Mouse (Mus musculus) neural tube, embryonic 11.5 days (tissue): ENCODE data around the gene Spred2. TPM values are rescaled to one million over a fixed set of nuclear protein-coding genes. Genes with fewer than 3 reads are reported as not detected.
A peak's percentile ranks its signal among the peaks of the same experiment; 100 is the strongest.

Experiments used
- ATAC-seq: fragments of 200-750 bp; cut with Nextera tagmentation; 2 replicates; pipeline ENCODE4 v1.8.0; 2017; ENCODE audit warnings: moderate number of reproducible peaks, mild to moderate bottlenecking, moderate TSS enrichment, moderate library complexity; ENCODE audit not compliant: insufficient read depth, low FRiP score, low TSS enrichment
- DNase-seq: peaks from one replicate; pipeline ENCODE4 v3.0.0-alpha.2; 2015; ENCODE audit warnings: low spot score
- H3K27ac ChIP-seq: fragments of 300-500 bp; sonication (generic); 2 replicates; pipeline ENCODE4 v1.5.1; 2014; ENCODE audit warnings: low read depth, mild to moderate bottlenecking, low read length
- H3K27me3 ChIP-seq: fragments of 300-500 bp; sonication (generic); 2 replicates; pipeline ENCODE4 v1.6.1; 2014; ENCODE audit warnings: mild to moderate bottlenecking, low read length, mixed read lengths; ENCODE audit not compliant: control insufficient read depth, insufficient read depth
- H3K36me3 ChIP-seq: fragments of 300-500 bp; sonication (generic); 2 replicates; pipeline ENCODE4 v1.6.1; 2014; ENCODE audit warnings: mild to moderate bottlenecking, low read length, moderate library complexity, mixed read lengths; ENCODE audit not compliant: control insufficient read depth, insufficient read depth
- H3K4me1 ChIP-seq: fragments of 300-500 bp; sonication (generic); 2 replicates; pipeline ENCODE4 v1.6.1; 2014; ENCODE audit warnings: low read length, mixed read lengths; ENCODE audit not compliant: control insufficient read depth, insufficient read depth
- H3K4me2 ChIP-seq: fragments of 300-500 bp; sonication (generic); 2 replicates; pipeline ENCODE4 v1.6.1; 2014; ENCODE audit warnings: low read depth, mild to moderate bottlenecking, moderate library complexity
- H3K4me3 ChIP-seq: fragments of 300-500 bp; sonication (generic); 2 replicates; pipeline ENCODE4 v1.5.1; 2014; ENCODE audit warnings: low read depth, low read length
- H3K9ac ChIP-seq: fragments of 300-500 bp; sonication (generic); 2 replicates; pipeline ENCODE4 v1.6.1; 2014; ENCODE audit warnings: mild to moderate bottlenecking, low read length
- H3K9me3 ChIP-seq: fragments of 300-500 bp; sonication (generic); 2 replicates; pipeline ENCODE4 v1.6.1; 2016; ENCODE audit warnings: low read length; ENCODE audit not compliant: control insufficient read depth
- WGBS: fragments of 180-500 bp; shearing (Covaris S2); extraction: QIAGEN DNeasy Blood & Tissue Kit; methylation state at CpG from one replicate; pipeline ENCODE4 v1.1.7; 2014; 5-methylcytosine and 5-hydroxymethylcytosine counted together
- polyA plus RNA-seq: library from polyadenylated mRNA; unstranded; fragments of >200 nt; fragmentation: Nextera tagmentation; extraction: Ambion mirVana; gene quantifications from 2 replicates; pipeline ENCODE4 v1.2.1, GENCODE M21; 2014

The Spred2 gene
- polyA plus RNA-seq, 1 experiment from 2014 or later, result 6.2 TPM

GRCm38 (mm10) chr11:19919785-19920671 is 4.1 kb upstream of the Spred2 start:
- Histone ChIP-seq H3K4me3 (peak overlapping the region; percentile 60), H3K27ac (peak overlapping the region; percentile 73), H3K4me1 (peaks cover 2% of the 10 kb centered on the region; the same call in 1 of the 2 replicates), H3K9ac (peak overlapping the region; percentile 73), H3K4me2 (peak overlapping the region; percentile 74), H3K36me3 (no peaks in the 10 kb centered on the region), H3K9me3 (no peaks in the 10 kb centered on the region), H3K27me3 (no peaks in the 10 kb centered on the region)
- DNase-seq (peak; percentile 91), ATAC-seq (peak; percentile 74)
- WGBS, result under 1% methylated on average over 70 of the region's 70 CpGs

DNA sequence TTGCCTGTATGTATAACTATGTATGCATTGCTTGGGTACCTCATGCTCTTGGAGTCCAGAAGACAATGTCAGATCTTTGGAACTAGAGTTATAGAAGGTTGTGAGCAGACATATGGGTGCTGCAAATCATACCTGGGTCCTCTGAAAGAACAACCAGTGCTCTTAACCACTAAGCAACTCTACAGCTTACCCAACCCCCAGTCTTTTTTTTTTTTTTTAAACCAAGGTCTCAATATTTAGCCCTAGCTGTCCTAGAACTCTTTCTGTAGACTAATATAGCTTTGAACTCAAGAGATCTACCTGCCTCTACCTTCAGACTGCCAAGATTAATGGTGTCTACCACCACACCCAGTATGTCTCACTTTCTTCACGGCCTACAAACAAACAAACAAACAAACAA is 2.5 kb upstream of the Spred2 start:
- H3K27me3 ChIP-seq, result no peaks in the 10 kb centered on the region
- H3K36me3 ChIP-seq, result no peaks in the 10 kb centered on the region
- no peaks in the 10 kb centered on the region for H3K9me3 ChIP-seq
- H3K9ac ChIP-seq, result no peak overlapping the region
- H3K4me2 ChIP-seq, result no peak overlapping the region
- DNase-seq (no peak), ATAC-seq (no peak)
- peaks cover 9% of the 10 kb centered on the region for H3K4me1 ChIP-seq
- no peak overlapping the region for H3K4me3 ChIP-seq
- WGBS, result 73% methylated on average over 1 of the region's 1 CpGs
- no peak overlapping the region for H3K27ac ChIP-seq

- Histone ChIP-seq H3K4me2 (no peak overlapping the region), H3K9me3 (no peaks in the 10 kb centered on the region), H3K4me3 (no peak overlapping the region), H3K9ac (no peak overlapping the region), H3K4me1 (peaks cover 9% of the 10 kb centered on the region), H3K27me3 (no peaks in the 10 kb centered on the region), H3K27ac (no peak overlapping the region), H3K36me3 (no peaks in the 10 kb centered on the region)
- WGBS, result 93% methylated on average over 4 of the region's 4 CpGs
- no peak for DNase-seq
- no peak for ATAC-seq
Measured at GRCm38 (mm10) chr11:19922208-19922607, 2.0 kb upstream of the Spred2 start.

DNA sequence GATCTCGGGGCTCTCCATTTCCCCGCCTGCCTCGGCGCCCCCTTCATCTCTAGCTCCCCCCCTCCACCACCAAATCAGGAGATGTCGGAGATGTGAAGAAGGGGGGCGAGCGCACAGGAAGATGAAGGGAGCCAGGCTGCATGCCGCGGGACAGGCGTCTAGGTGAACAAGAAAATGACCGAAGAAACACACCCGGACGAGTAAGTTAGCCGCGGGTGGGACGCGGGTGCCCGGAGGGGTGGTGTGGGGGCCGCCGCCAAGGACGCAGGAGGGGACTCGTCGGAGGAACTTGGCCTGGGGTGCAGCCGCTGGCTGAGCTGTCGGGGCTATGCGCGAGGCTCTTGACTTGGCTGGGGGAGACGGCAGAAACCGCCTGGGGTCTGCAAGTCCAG is 578 bp downstream of the Spred2 start:
- 2% methylated on average over 29 of the region's 29 CpGs for WGBS
- no peaks in the 10 kb centered on the region for H3K27me3 ChIP-seq
- H3K4me3 ChIP-seq, result peak overlapping the region; percentile 90
- H3K36me3 ChIP-seq, result no peaks in the 10 kb centered on the region
- peak overlapping the region; percentile 92 for H3K27ac ChIP-seq
- no peak for DNase-seq
- H3K4me2 ChIP-seq, result peak overlapping the region; percentile 69
- peaks cover 9% of the 10 kb centered on the region for H3K4me1 ChIP-seq
- peak; percentile 13; the same call in 1 of the 2 replicates for ATAC-seq
- H3K9ac ChIP-seq, result peak overlapping the region; percentile 94
- H3K9me3 ChIP-seq, result no peaks in the 10 kb centered on the region

DNA sequence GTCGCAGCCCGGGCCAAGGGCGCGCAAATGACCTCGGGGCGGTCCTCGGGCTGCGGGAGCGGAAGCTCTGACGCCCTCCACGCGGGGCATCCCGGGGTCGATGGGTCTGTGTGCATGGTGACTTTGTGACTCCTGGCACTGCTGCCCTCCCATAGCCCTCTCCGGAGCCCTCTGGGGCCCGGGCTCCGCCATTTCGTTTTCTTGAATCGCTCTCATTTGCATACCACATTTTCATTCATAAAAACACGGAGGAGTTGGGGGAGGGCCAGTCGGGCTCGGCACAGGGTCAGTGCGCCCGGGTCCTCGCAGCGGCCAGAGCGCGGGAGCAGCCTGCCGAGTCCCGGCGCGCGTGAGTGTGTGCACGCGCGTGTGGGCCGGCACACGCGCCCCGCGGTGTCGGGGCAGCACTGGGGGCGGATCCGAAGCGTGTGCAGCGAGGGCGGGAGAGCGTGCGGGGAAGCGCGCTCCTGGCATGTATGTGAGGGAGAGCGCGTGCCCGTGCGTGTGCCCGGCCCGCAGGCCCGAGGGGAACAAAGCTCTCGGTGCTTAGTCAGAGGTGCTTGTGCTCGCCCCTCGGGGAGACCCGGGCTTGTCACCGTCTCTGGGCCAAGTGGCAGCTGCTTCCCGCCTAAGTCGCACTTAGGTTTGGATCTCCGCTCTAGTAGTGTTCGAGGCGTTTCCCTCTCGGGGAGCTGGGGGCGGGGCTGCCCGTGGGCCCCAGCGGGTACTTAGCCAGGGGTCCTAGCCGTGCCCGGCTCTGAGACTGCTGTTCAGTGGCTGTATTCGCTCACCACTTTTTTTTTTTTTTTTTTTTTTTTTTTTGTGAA is 1.2 kb downstream of the Spred2 start:
- peak; percentile 66 for ATAC-seq
- peaks cover 9% of the 10 kb centered on the region for H3K4me1 ChIP-seq

DNA sequence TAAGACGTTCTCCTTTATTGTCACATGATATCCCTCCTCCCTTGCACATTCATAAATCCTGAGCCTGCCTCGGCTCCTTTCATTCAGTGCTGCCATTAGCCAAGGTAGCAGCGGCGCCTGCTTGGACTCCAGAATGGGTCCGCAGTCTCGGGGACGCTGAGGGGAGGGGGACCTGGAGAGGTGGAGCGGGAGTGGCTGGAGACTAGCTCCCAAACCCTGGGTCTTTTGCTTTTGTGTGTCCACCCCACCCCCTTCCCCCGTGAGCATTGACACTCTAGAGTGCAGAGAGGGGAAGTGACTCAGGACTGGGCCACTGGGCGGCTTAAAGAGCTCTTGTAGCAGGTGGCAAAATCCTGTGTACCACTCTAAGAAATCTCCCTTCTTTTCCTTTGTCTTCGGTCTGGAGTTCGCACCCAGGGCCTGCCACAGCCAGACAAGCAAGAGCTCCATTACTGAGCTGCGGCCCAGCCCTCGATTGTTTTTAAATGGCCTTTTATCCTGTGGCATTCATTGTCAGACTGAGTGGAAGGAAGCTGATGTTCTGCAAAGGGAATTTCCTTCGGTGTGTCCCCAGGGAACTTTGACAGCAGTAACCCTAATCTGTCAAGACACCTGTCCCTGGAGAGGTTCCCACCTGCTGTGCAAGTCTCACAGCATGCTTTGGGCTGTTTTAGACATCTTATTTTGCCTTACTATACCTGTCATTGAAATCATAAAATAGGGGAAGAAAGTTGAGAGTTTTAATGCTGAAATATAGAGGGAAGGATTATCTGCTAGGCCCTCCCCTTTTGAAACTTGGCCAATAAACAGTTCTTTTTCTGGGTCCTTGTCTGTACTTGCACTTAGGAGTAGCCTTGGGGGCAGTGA is 2.0 kb downstream of the Spred2 start:
- WGBS, result 4% methylated on average over 15 of the region's 15 CpGs
- Histone ChIP-seq H3K9ac (peak overlapping the region; percentile 94), H3K4me1 (peaks cover 9% of the 10 kb centered on the region), H3K36me3 (no peaks in the 10 kb centered on the region), H3K4me2 (peak overlapping the region; percentile 69), H3K9me3 (no peaks in the 10 kb centered on the region), H3K4me3 (peak overlapping the region; percentile 90), H3K27ac (peak overlapping the region; percentile 92), H3K27me3 (no peaks in the 10 kb centered on the region)
- peak; percentile 54 for ATAC-seq
- peak; percentile 79 for DNase-seq

More for the DNA sequence above, 1.2 kb downstream of the Spred2 start:
- H3K4me2 ChIP-seq, result peak overlapping the region; percentile 69
- H3K4me3 ChIP-seq, result peak overlapping the region; percentile 90
- H3K9ac ChIP-seq, result peak overlapping the region; percentile 94
- peak overlapping the region; percentile 92 for H3K27ac ChIP-seq
- 0% methylated on average over 73 of the region's 75 CpGs for WGBS
- H3K9me3 ChIP-seq, result no peaks in the 10 kb centered on the region
- H3K36me3 ChIP-seq, result no peaks in the 10 kb centered on the region
- peak; percentile 87 for DNase-seq
- no peaks in the 10 kb centered on the region for H3K27me3 ChIP-seq

GRCm38 (mm10) chr11:19926843-19927120 is 2.6 kb downstream of the Spred2 start:
- Histone ChIP-seq H3K27me3 (no peaks in the 10 kb centered on the region), H3K36me3 (no peaks in the 10 kb centered on the region), H3K4me2 (no peak overlapping the region; the same call in 1 of the 2 replicates), H3K4me1 (peaks cover 9% of the 10 kb centered on the region), H3K27ac (no peak overlapping the region), H3K9ac (no peak overlapping the region), H3K9me3 (no peaks in the 10 kb centered on the region), H3K4me3 (0 out of 2 replicates have a peak overlapping the region, but pooled peaks have one; percentile 0)
- ATAC-seq (no peak), DNase-seq (no peak)
- WGBS, result 70% methylated on average over 2 of the region's 2 CpGs

DNA sequence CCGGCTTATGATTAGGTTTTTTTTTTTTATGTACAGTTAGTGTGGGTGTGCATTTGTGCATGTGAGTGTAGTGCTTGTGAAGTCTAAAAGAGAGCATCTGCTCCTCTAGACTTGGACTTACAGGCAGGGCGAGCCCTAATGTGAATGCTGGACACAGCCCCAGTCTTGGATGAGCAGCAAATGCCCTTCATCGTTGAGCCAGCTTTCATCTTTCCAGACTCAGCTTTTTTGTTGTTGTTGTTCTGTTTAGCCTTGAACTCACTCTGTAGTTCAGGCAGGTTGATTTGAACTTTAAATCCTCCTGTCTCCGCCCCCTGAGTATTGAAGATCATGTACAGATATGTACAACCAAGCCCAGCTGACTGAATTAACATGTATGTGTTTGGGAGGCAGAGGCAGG is 4.5 kb downstream of the Spred2 start:
- H3K27me3 ChIP-seq, result no peaks in the 10 kb centered on the region
- H3K9me3 ChIP-seq, result no peaks in the 10 kb centered on the region
- DNase-seq (no peak), ATAC-seq (no peak)
- no peak overlapping the region for H3K9ac ChIP-seq
- H3K27ac ChIP-seq, result no peak overlapping the region
- H3K4me1 ChIP-seq, result peaks cover 8% of the 10 kb centered on the region
- 93% methylated on average over 4 of the region's 4 CpGs for WGBS
- H3K4me3 ChIP-seq, result no peak overlapping the region
- no peaks in the 10 kb centered on the region for H3K36me3 ChIP-seq
- H3K4me2 ChIP-seq, result no peak overlapping the region
